Mouse (Mus musculus) adrenal gland, adult 10 weeks (tissue): ENCODE results near the gene Krt88. TPM values are rescaled to one million over a fixed set of nuclear protein-coding genes. Genes with fewer than 3 reads are reported as not detected.

ENCODE experiments used
- polyA plus RNA-seq: library from polyadenylated mRNA; stranded (reverse); fragments of 350-450 nt; fragmentation: Illumina TruSeq; extraction: RNeasy Lipid Tissue Mini Kit (QIAGEN cat#74804); gene quantifications from one replicate; pipeline ENCODE4 v1.2.3, GENCODE M21; 2014; ENCODE audit warnings: low read depth, low replicate concordance

Gene Krt88
- polyA plus RNA-seq: not detected

GRCm38 (mm10) chr15:101447444-101447843, at the start of gene Krt88:
TSS of gene Krt88 (plus strand) at chr15:101447744.

DNA sequence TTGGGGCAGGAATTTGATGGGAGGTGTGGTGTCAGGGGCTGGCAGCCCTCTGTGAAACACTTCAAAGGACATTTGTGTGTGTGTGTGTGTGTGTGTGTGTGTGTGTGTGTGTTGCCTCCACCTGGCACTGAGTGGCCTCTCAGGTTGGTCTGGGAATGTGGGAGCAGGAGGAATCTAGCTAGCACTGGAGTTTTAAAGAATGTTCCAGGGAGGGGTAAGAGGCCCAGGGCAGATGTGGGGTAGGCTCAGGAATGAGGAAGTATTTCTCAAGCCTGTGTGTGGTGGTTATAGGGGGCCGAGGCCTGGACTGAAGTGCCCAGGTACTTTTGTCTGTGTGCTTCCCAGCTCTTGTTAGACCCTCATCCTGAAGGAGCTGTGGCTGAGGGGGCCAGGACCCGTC, 36.8 kb upstream of the Krt88 start, which contains the start of gene Krt7:
TSS of gene Krt7 (plus strand) at position 269 of the 400 bp plus-strand sequence.

DNA sequence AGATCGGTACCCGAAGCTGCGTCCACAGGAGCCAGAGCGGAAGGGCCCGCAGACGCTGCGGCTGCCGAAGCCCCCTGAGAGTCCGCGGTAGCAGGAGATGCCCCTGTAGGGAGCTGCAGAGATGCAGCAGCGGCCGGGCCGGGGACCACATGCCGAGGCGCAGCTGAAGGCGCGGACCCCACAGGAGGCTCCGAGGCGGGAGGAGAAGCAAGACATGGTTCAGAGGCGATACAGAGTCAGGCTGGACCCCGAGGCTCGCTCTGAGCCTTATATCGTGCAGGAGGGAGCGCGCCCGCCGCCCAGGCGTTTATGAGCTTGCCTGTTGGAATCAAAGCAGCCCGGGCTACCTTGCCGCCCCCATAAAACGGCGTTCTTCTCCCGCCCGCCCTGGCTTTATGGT, 9.0 kb upstream of the Krt88 start, which contains the start of gene Krt87:
TSS of gene Krt87 (minus strand) at position 250 of the 400 bp plus-strand sequence.

GRCm38 (mm10) chr15:101463651-101464050, 16.1 kb downstream of the Krt88 start, which contains the start of gene Krt81:
TSS of gene Krt81 (minus strand) at chr15:101463751.

GRCm38 (mm10) chr15:101472952-101473528, 25.5 kb downstream of the Krt88 start, which contains the start of gene Krt86:
TSS of gene Krt86 (plus strand) at chr15:101473478.

GRCm38 (mm10) chr15:101491431-101491830, 43.9 kb downstream of the Krt88 start, which contains the start of gene Krt83:
TSS of gene Krt83 (minus strand) at chr15:101491512.

Other genes starting within 250 kb of the Krt88 start
- 0.35 TPM for gene Grasp, start 223.6 kb upstream of the Krt88 start, polyA plus RNA-seq
- gene Nr4a1, start 193.5 kb upstream of the Krt88 start, polyA plus RNA-seq: 48.2 TPM
- not detected for gene Atg101, start 163.5 kb upstream of the Krt88 start, polyA plus RNA-seq
- not detected for gene 6030408B16Rik, start 154.5 kb upstream of the Krt88 start, polyA plus RNA-seq
- 0.17 TPM for gene Krt80, start 77.6 kb upstream of the Krt88 start, polyA plus RNA-seq
- not detected for gene Krt7, start 36.7 kb upstream of the Krt88 start, polyA plus RNA-seq
- not detected for gene Krt87, start 8.9 kb upstream of the Krt88 start, polyA plus RNA-seq
- gene Krt81, start 16.0 kb downstream of the Krt88 start, polyA plus RNA-seq: not detected
- not detected for gene Krt86, start 25.7 kb downstream of the Krt88 start, polyA plus RNA-seq
- not detected for gene Krt83, start 43.8 kb downstream of the Krt88 start, polyA plus RNA-seq
- not detected for gene Gm49425, start 69.5 kb downstream of the Krt88 start, polyA plus RNA-seq
- not detected for gene Krt84, start 85.1 kb downstream of the Krt88 start, polyA plus RNA-seq
- gene Krt82, start 102.9 kb downstream of the Krt88 start, polyA plus RNA-seq: not detected
- not detected for gene Krt90, start 115.2 kb downstream of the Krt88 start, polyA plus RNA-seq
- gene Krt75, start 126.2 kb downstream of the Krt88 start, polyA plus RNA-seq: not detected
- not detected for gene Gm5414, start 180.4 kb downstream of the Krt88 start, polyA plus RNA-seq
- gene Gm5478, start 199.6 kb downstream of the Krt88 start, polyA plus RNA-seq: not detected
- not detected for gene Krt6b, start 232.5 kb downstream of the Krt88 start, polyA plus RNA-seq
- gene Krt6a, start 246.6 kb downstream of the Krt88 start, polyA plus RNA-seq: not detected